Mouse (Mus musculus): ENCODE measurements around the gene Fgfr2. TPM values are rescaled to one million over a fixed set of nuclear protein-coding genes. Genes with fewer than 3 reads are reported as not detected.

Fgfr2 gene
- polyA plus RNA-seq, 1 experiment from 2014 or later = 106 TPM

DNA sequence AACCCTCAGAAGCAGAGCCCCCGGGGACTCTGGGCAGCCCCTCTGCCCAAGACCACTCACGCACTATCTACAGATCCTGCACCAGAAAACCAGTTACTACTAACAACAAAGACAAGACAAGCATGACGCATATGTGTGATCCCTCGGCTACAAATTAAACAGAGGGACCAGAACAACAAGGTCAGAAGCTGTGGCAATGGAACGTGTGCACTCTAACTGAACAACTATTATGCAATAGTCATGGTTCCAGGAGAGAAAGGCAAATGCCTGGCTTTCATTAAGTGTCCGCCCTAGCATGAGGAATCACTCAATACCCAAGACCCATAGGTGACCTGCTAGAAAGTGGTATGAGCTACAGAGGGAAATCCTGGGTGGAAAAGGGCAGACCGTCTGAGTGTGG lies 346.0 kb downstream of the Fgfr2 start:
- DNase-seq (ENCODE audit: low spot score) (no peak), ATAC-seq (ENCODE audit: low read depth) (no peak)
- Histone ChIP-seq H3K4me3 (ENCODE audit: low read depth, low read length) (no peak overlapping the region), H3K27ac (replicated peaks; ENCODE audit: low read depth, low read length) (no peak overlapping the region), H3K36me3 (ENCODE audit: control insufficient read depth, insufficient read depth, low read length) (peaks cover 35% of the 10 kb centered on the region), H3K9ac (ENCODE audit: low read depth, low read length) (no peak overlapping the region), H3K4me2 (ENCODE audit: low read depth, low read length) (no peak overlapping the region), H3K9me3 (ENCODE audit: control insufficient read depth, low read length) (no peaks in the 10 kb centered on the region), H3K4me1 (ENCODE audit: control insufficient read depth, insufficient read depth, low read length) (peaks cover 14% of the 10 kb centered on the region), H3K27me3 (replicated peaks; ENCODE audit: control insufficient read depth, insufficient read depth, low read length) (no peaks in the 10 kb centered on the region)
- WGBS = 82% methylated on average over 7 of the region's 7 CpGs

DNA sequence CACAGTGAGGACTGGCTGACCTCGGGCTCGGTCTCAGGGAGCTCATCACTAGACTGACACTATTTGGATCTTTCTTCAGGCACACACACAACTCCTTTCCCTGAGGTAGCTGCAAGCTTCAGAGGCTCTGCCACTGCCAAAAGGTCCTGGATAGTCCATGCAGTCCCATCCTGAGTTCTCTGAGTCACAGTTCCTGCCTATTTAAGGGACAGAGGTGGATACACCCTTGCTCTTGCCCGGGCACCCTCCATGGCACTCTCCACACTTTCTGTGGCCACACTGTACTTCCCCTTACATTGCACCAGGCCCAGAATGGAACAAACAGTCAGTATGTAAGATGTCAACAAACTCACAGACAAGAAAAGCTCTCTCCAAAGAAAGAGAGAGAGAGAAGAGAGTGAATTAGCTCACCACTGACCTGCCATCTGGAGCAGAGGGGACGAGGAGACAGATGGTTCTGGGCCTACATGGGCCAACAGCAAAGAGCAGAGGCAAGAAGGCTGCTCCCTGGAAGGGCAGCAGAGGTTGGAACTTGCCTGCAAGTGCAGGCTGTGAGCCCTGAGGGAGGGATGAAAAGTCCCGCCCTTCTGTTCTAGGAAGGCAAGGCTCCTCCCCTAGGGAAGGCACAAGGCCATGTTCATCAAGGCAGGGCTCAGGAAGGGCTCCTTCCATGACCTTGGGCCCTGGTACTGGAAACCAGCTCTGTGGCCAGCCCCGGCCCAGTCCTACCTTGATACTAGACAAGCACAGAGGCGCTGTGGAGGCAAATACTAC lies 346.6 kb downstream of the Fgfr2 start:
- no peak overlapping the region for H3K27ac ChIP-seq (replicated peaks; ENCODE audit: low read depth, low read length)
- peaks cover 8% of the 10 kb centered on the region for H3K4me1 ChIP-seq (ENCODE audit: control insufficient read depth, insufficient read depth, low read length)
- H3K4me2 ChIP-seq (ENCODE audit: low read depth, low read length) = no peak overlapping the region
- H3K9me3 ChIP-seq (ENCODE audit: control insufficient read depth, low read length) = no peaks in the 10 kb centered on the region
- H3K27me3 ChIP-seq (replicated peaks; ENCODE audit: control insufficient read depth, insufficient read depth, low read length) = no peaks in the 10 kb centered on the region
- H3K36me3 ChIP-seq (ENCODE audit: control insufficient read depth, insufficient read depth, low read length) = peaks cover 36% of the 10 kb centered on the region
- WGBS = 80% methylated on average over 6 of the region's 7 CpGs
- no peak overlapping the region for H3K9ac ChIP-seq (ENCODE audit: low read depth, low read length)
- no peak for ATAC-seq (ENCODE audit: low read depth)
- H3K4me3 ChIP-seq (ENCODE audit: low read depth, low read length) = no peak overlapping the region
- DNase-seq (ENCODE audit: low spot score) = no peak

DNA sequence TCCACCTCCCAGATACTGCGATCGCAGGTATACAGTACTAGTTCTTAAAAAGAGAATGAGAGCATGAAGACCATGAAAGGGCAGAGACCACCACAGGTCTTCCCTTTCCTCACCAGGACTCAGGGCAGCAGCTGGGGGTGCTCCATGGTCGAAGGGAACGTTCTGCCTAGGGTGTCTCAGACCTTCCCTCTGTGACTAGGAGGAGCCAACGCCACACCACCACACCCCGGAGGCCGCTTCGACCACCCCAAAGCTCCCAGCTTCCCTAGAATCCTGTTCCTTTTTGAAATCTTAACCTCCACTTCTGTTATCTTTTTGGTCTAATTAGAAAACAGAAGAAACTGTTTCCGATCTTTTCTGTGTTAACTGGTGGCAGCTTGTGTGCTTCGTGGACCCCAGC lies 347.2 kb downstream of the Fgfr2 start:
- Histone ChIP-seq H3K4me3 (ENCODE audit: low read depth, low read length) (no peak overlapping the region), H3K9ac (ENCODE audit: low read depth, low read length) (no peak overlapping the region), H3K9me3 (ENCODE audit: control insufficient read depth, low read length) (no peaks in the 10 kb centered on the region), H3K4me2 (ENCODE audit: low read depth, low read length) (no peak overlapping the region), H3K4me1 (ENCODE audit: control insufficient read depth, insufficient read depth, low read length) (0 out of 2 replicates have a peak, but pooled peaks cover 3% of the 10 kb centered on the region), H3K27me3 (replicated peaks; ENCODE audit: control insufficient read depth, insufficient read depth, low read length) (no peaks in the 10 kb centered on the region), H3K27ac (replicated peaks; ENCODE audit: low read depth, low read length) (no peak overlapping the region), H3K36me3 (ENCODE audit: control insufficient read depth, insufficient read depth, low read length) (peaks cover 41% of the 10 kb centered on the region)
- 92% methylated on average over 10 of the region's 10 CpGs for WGBS
- ATAC-seq (ENCODE audit: low read depth) (no peak), DNase-seq (ENCODE audit: low spot score) (no peak)

DNA sequence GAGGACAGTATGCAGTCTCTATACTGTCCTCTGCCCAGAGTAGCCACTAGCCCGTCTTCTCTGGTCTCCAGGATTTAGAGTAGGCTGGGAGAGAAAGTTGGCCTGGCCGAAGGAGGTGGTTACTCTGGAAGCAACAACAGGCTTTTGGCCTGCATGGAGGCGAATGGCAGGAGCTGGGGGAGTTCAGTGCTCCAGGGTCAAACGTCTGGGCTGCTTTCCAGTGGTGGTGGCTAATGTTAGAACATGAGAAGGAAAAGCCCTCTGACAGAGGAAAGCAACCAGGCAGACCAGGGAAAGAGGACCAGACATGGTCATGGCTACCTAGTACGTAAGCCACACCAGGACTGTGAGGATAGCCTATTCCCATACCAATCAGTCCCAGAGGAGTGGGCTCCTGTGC lies 347.8 kb downstream of the Fgfr2 start:
- WGBS = 84% methylated on average over 5 of the region's 5 CpGs
- Histone ChIP-seq H3K9me3 (ENCODE audit: control insufficient read depth, low read length) (no peaks in the 10 kb centered on the region), H3K4me3 (ENCODE audit: low read depth, low read length) (no peak overlapping the region), H3K27me3 (replicated peaks; ENCODE audit: control insufficient read depth, insufficient read depth, low read length) (no peaks in the 10 kb centered on the region), H3K4me1 (ENCODE audit: control insufficient read depth, insufficient read depth, low read length) (no peaks in the 10 kb centered on the region), H3K36me3 (ENCODE audit: control insufficient read depth, insufficient read depth, low read length) (peaks cover 43% of the 10 kb centered on the region), H3K27ac (replicated peaks; ENCODE audit: low read depth, low read length) (no peak overlapping the region), H3K4me2 (ENCODE audit: low read depth, low read length) (no peak overlapping the region), H3K9ac (ENCODE audit: low read depth, low read length) (no peak overlapping the region)
- DNase-seq (ENCODE audit: low spot score) (no peak), ATAC-seq (ENCODE audit: low read depth) (no peak)

DNA sequence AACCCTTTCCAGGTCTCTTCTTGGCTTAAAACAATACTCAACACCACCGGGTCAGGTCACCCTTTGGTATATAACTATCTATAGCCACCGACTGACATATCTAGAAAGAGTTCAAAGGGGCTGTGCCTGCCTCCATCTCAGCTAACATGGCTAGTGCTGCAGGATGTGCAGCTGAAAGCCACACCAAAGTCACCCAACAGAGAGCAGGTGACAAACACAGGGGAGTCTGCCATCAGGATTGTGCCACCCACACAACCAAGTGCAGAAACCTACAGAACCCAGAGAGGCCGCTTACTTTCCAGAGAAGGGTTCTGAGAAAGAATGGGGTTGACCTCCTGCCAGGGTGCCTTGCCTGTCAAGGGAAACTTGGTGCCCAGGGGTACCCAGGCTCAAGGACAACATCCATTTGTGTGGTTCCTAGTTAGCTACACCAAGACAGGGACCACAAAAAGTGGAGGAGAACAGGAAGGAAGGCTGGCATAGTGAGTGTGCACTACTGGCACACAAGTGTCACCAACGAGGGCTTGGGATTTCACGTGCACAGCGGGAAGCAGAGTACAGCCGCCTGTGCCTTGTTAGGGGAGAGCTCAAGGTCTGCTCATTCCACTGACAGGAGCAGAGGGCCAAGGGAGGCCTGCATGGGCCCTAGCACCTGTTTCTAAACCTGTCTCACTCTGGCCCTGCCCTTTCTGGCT lies 350.0 kb downstream of the Fgfr2 start:
- no peak for ATAC-seq (ENCODE audit: low read depth)
- Histone ChIP-seq H3K27ac (replicated peaks; ENCODE audit: low read depth, low read length) (no peak overlapping the region), H3K36me3 (ENCODE audit: control insufficient read depth, insufficient read depth, low read length) (peaks cover 39% of the 10 kb centered on the region), H3K4me1 (ENCODE audit: control insufficient read depth, insufficient read depth, low read length) (peaks cover 2% of the 10 kb centered on the region; the same call in 1 of the 2 replicates), H3K27me3 (replicated peaks; ENCODE audit: control insufficient read depth, insufficient read depth, low read length) (no peaks in the 10 kb centered on the region), H3K4me3 (ENCODE audit: low read depth, low read length) (no peak overlapping the region), H3K9me3 (ENCODE audit: control insufficient read depth, low read length) (no peaks in the 10 kb centered on the region), H3K9ac (ENCODE audit: low read depth, low read length) (no peak overlapping the region), H3K4me2 (ENCODE audit: low read depth, low read length) (no peak overlapping the region)
- WGBS = 92% methylated on average over 6 of the region's 7 CpGs
- DNase-seq (ENCODE audit: low spot score) = no peak

DNA sequence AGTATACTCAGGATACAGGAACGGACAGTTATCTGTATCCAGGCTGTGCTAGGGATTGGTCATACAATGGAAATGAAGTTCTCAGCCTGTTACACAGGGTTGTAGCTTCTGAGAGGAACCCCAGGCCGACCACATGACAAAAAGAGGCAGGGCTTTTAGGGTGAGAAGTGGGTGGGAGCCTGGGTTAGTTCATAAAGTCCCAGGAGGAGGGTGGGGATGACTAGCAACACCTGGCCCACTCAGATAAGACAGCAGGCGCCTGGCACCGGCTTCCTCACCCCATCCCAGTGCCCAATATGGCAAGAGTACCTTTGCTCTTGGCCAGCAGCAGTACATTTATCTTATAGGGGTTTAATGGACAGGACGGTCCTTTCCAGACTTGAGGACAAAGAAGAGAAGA lies 350.7 kb downstream of the Fgfr2 start:
- Histone ChIP-seq H3K27me3 (replicated peaks; ENCODE audit: control insufficient read depth, insufficient read depth, low read length) (no peaks in the 10 kb centered on the region), H3K36me3 (ENCODE audit: control insufficient read depth, insufficient read depth, low read length) (peaks cover 32% of the 10 kb centered on the region), H3K9me3 (ENCODE audit: control insufficient read depth, low read length) (no peaks in the 10 kb centered on the region), H3K4me1 (ENCODE audit: control insufficient read depth, insufficient read depth, low read length) (peaks cover 8% of the 10 kb centered on the region; the same call in 1 of the 2 replicates), H3K4me2 (ENCODE audit: low read depth, low read length) (no peak overlapping the region), H3K9ac (ENCODE audit: low read depth, low read length) (no peak overlapping the region), H3K4me3 (ENCODE audit: low read depth, low read length) (no peak overlapping the region), H3K27ac (replicated peaks; ENCODE audit: low read depth, low read length) (no peak overlapping the region)
- ATAC-seq (ENCODE audit: low read depth) = no peak
- no peak for DNase-seq (ENCODE audit: low spot score)
- WGBS = 83% methylated on average over 5 of the region's 5 CpGs

DNA sequence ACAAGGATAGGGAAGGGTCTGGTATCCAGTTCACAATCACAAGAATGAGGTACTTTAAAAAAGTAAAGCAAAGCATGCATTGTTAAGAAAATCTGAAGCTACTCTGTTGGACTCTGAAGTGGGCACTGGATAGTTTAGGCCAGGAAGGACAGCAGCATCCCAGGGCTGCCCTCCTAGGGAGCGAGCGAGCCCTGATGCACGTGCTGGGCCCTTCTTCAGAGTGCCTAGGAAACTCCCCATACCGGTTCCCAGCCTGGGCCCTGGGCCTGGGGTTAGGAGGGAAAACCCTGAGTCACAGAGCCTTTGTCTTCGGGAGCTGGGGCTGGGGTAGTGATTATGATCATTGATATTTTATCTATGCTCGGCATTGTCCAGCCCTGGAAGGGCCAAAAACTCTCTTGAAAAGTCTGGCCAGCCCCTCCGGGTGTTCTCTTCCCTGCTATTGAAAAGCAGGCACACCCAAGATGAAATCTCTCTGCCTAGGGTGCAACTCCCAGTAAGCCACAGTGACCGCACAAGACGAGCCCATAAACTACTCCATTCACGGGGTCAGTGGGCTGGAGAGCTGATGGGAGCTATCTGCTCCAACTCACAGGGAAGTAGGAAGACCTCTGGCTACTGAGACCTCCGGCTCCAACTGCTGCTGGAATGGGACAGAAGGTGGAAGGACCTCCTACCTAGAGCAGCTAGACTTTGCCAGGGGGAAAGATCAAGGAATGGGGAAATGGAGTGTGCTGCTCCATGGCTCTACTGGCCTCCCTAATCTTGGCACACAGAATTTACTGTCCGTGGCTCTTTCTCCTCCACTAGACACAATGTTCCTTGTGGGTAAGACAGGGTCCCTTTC lies 354.4 kb downstream of the Fgfr2 start:
- Histone ChIP-seq H3K9ac (ENCODE audit: low read depth, low read length) (no peak overlapping the region), H3K36me3 (ENCODE audit: control insufficient read depth, insufficient read depth, low read length) (peaks cover 17% of the 10 kb centered on the region; the same call in 1 of the 2 replicates), H3K27ac (replicated peaks; ENCODE audit: low read depth, low read length) (no peak overlapping the region), H3K9me3 (ENCODE audit: control insufficient read depth, low read length) (no peaks in the 10 kb centered on the region), H3K4me2 (ENCODE audit: low read depth, low read length) (no peak overlapping the region), H3K4me1 (ENCODE audit: control insufficient read depth, insufficient read depth, low read length) (peaks cover 23% of the 10 kb centered on the region), H3K27me3 (replicated peaks; ENCODE audit: control insufficient read depth, insufficient read depth, low read length) (no peaks in the 10 kb centered on the region), H3K4me3 (ENCODE audit: low read depth, low read length) (no peak overlapping the region)
- no peak; the same call in 1 of the 2 replicates for ATAC-seq (ENCODE audit: low read depth)
- DNase-seq (ENCODE audit: low spot score) = no peak
- 77% methylated on average over 12 of the region's 12 CpGs for WGBS

DNA sequence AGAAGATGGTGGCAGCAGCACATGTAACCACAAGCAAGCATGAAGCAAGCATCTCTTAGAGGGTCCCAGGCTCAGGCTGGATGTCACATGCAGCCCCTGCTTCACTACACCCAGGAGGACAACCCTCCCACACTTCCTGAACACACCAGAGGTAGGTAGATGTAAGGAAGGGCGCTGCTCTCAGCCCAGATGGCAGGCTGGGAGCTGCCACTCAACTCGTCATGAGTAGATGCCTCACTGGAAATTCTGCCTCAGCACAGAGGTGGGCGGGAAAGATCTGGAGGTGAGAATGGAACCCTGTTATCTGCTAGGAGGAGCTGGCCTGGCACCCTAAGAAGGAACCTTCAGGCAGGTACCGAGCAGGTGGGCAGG lies 355.2 kb downstream of the Fgfr2 start:
- ATAC-seq (ENCODE audit: low read depth) (no peak), DNase-seq (ENCODE audit: low spot score) (no peak)
- WGBS = 86% methylated on average over 4 of the region's 4 CpGs
- no peak overlapping the region for H3K27ac ChIP-seq (replicated peaks; ENCODE audit: low read depth, low read length)
- no peak overlapping the region for H3K9ac ChIP-seq (ENCODE audit: low read depth, low read length)
- H3K27me3 ChIP-seq (replicated peaks; ENCODE audit: control insufficient read depth, insufficient read depth, low read length) = no peaks in the 10 kb centered on the region
- H3K4me2 ChIP-seq (ENCODE audit: low read depth, low read length) = no peak overlapping the region
- peaks cover 23% of the 10 kb centered on the region for H3K4me1 ChIP-seq (ENCODE audit: control insufficient read depth, insufficient read depth, low read length)
- H3K9me3 ChIP-seq (ENCODE audit: control insufficient read depth, low read length) = no peaks in the 10 kb centered on the region
- peaks cover 17% of the 10 kb centered on the region; the same call in 1 of the 2 replicates for H3K36me3 ChIP-seq (ENCODE audit: control insufficient read depth, insufficient read depth, low read length)
- H3K4me3 ChIP-seq (ENCODE audit: low read depth, low read length) = no peak overlapping the region
